Mouse (Mus musculus): ENCODE measurements around the gene Prelp. TPM values are rescaled to one million over a fixed set of nuclear protein-coding genes. Genes with fewer than 3 reads are reported as not detected.
A peak's percentile ranks its signal among the peaks of the same experiment; 100 is the strongest.

Gene Prelp
- polyA plus RNA-seq, 1 experiment from 2014 or later = 2.0 TPM

- H3K27ac ChIP-seq = no peak overlapping the region
- no peak for ATAC-seq (ENCODE audit: insufficient number of reproducible peaks, insufficient read depth, low FRiP score, low TSS enrichment, low read depth)
- H3K27me3 ChIP-seq = no peaks in the 10 kb centered on the region; the same call in 1 of the 2 replicates
- H3K36me3 ChIP-seq = no peaks in the 10 kb centered on the region
- WGBS = 60% methylated on average over 8 of the region's 8 CpGs
- H3K4me2 ChIP-seq = no peak overlapping the region
- no peaks in the 10 kb centered on the region for H3K9me3 ChIP-seq
- peaks cover 32% of the 10 kb centered on the region for H3K4me1 ChIP-seq (replicated peaks)
- H3K4me3 ChIP-seq (replicated peaks) = no peak overlapping the region
- no peak overlapping the region for H3K9ac ChIP-seq (replicated peaks)
These were observed 5.4 kb downstream of the Prelp start for GRCm38 (mm10) chr1:133915723-133916355.

DNA sequence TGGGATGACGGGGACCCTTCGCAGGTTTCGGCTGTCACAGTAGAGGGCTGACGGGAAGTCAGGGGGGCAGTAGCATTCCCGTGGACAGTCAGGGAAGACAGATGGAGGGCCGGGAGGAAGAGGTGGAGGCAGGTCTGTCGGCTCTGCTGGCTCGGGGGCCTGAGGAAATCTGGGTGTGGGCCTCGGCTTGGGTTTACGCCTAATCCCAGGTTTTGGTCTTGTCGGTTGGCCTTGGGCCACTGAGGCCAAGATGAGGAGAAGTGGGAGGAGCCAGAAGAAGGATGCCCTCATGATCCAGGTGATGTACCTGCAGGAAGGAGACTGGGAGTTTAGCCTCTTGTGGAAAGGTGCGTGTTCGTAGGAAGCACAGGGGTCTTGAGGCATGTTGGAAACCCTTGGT, 6.1 kb downstream of the Prelp start:
- H3K9ac ChIP-seq (replicated peaks) = no peak overlapping the region
- WGBS = 85% methylated on average over 13 of the region's 13 CpGs
- peaks cover 25% of the 10 kb centered on the region for H3K4me1 ChIP-seq (replicated peaks)
- H3K36me3 ChIP-seq = no peaks in the 10 kb centered on the region
- H3K9me3 ChIP-seq = no peaks in the 10 kb centered on the region
- no peak for ATAC-seq (ENCODE audit: insufficient number of reproducible peaks, insufficient read depth, low FRiP score, low TSS enrichment, low read depth)
- H3K27ac ChIP-seq = no peak overlapping the region
- H3K27me3 ChIP-seq = peaks cover 7% of the 10 kb centered on the region
- H3K4me2 ChIP-seq = no peak overlapping the region
- H3K4me3 ChIP-seq (replicated peaks) = no peak overlapping the region

- Histone ChIP-seq H3K9ac (replicated peaks) (no peak overlapping the region), H3K4me3 (replicated peaks) (no peak overlapping the region), H3K27ac (no peak overlapping the region), H3K4me2 (no peak overlapping the region), H3K27me3 (peaks cover 23% of the 10 kb centered on the region), H3K9me3 (no peaks in the 10 kb centered on the region), H3K4me1 (replicated peaks) (peaks cover 31% of the 10 kb centered on the region), H3K36me3 (no peaks in the 10 kb centered on the region)
- 80% methylated on average over 6 of the region's 6 CpGs for WGBS
- no peak for ATAC-seq (ENCODE audit: insufficient number of reproducible peaks, insufficient read depth, low FRiP score, low TSS enrichment, low read depth)
These were observed 8.2 kb downstream of the Prelp start for GRCm38 (mm10) chr1:133913018-133913417.

- H3K9ac ChIP-seq (replicated peaks) = no peak overlapping the region
- H3K4me3 ChIP-seq (replicated peaks) = no peak overlapping the region
- H3K9me3 ChIP-seq = no peaks in the 10 kb centered on the region
- no peak overlapping the region for H3K4me2 ChIP-seq
- peaks cover 37% of the 10 kb centered on the region for H3K4me1 ChIP-seq (replicated peaks)
- no peaks in the 10 kb centered on the region for H3K36me3 ChIP-seq
- no peak overlapping the region for H3K27ac ChIP-seq
- peaks cover 36% of the 10 kb centered on the region for H3K27me3 ChIP-seq
- no peak for ATAC-seq (ENCODE audit: insufficient number of reproducible peaks, insufficient read depth, low FRiP score, low TSS enrichment, low read depth)
- 29% methylated on average over 4 of the region's 4 CpGs for WGBS
These were observed 9.8 kb downstream of the Prelp start for GRCm38 (mm10) chr1:133911456-133911855.

DNA sequence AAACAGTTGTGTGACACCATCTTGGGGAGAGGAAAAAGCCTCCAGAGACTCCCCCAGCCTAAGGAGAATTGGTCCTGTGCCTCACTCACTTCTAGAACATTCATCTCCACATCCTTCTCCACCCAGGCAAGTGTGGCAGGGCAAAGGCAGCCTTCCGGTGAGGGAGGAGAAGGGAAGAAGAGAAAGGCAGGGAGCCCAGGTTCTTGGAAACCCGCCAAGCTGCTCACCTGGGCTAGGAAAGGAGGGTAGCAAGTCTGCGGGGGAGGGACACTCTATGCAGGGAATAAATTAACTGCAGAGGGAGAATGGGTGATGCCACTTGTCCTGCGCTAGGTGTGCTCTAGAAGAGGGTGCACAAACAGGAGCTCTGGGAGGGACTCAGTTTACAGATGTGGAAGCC, 10.2 kb downstream of the Prelp start:
- Histone ChIP-seq H3K27me3 (peaks cover 40% of the 10 kb centered on the region), H3K4me3 (replicated peaks) (no peak overlapping the region), H3K4me1 (replicated peaks) (peaks cover 38% of the 10 kb centered on the region), H3K36me3 (no peaks in the 10 kb centered on the region), H3K9me3 (no peaks in the 10 kb centered on the region), H3K9ac (replicated peaks) (no peak overlapping the region), H3K4me2 (no peak overlapping the region), H3K27ac (no peak overlapping the region)
- whole genome bisulfite sequencing = 58% methylated on average over 4 of the region's 4 CpGs
- ATAC-seq (ENCODE audit: insufficient number of reproducible peaks, insufficient read depth, low FRiP score, low TSS enrichment, low read depth) = no peak

DNA sequence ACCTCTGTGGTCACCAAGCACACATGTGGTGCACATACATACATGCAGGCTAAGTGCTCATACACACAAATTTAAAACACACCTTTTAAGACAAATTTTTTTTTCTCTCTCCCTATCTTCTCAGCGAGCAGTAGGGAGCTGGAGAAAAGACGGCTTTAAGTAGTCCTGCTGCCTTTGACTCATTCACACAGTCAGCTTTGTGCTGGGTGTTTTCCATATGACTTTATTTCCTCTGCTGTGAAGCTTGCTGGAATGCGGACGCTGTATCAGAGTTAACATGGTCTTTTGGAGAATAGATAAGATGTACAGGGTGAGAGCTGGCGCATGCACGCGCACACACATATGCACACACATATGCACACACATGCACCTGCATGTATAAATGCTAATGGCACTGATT, 11.1 kb downstream of the Prelp start:
- peaks cover 36% of the 10 kb centered on the region for H3K4me1 ChIP-seq (replicated peaks)
- H3K27ac ChIP-seq = no peak overlapping the region
- H3K9ac ChIP-seq (replicated peaks) = no peak overlapping the region
- no peak overlapping the region for H3K4me3 ChIP-seq (replicated peaks)
- WGBS = 91% methylated on average over 7 of the region's 7 CpGs
- no peaks in the 10 kb centered on the region for H3K36me3 ChIP-seq
- H3K27me3 ChIP-seq = peaks cover 45% of the 10 kb centered on the region
- H3K4me2 ChIP-seq = no peak overlapping the region
- ATAC-seq (ENCODE audit: insufficient number of reproducible peaks, insufficient read depth, low FRiP score, low TSS enrichment, low read depth) = no peak
- no peaks in the 10 kb centered on the region for H3K9me3 ChIP-seq

DNA sequence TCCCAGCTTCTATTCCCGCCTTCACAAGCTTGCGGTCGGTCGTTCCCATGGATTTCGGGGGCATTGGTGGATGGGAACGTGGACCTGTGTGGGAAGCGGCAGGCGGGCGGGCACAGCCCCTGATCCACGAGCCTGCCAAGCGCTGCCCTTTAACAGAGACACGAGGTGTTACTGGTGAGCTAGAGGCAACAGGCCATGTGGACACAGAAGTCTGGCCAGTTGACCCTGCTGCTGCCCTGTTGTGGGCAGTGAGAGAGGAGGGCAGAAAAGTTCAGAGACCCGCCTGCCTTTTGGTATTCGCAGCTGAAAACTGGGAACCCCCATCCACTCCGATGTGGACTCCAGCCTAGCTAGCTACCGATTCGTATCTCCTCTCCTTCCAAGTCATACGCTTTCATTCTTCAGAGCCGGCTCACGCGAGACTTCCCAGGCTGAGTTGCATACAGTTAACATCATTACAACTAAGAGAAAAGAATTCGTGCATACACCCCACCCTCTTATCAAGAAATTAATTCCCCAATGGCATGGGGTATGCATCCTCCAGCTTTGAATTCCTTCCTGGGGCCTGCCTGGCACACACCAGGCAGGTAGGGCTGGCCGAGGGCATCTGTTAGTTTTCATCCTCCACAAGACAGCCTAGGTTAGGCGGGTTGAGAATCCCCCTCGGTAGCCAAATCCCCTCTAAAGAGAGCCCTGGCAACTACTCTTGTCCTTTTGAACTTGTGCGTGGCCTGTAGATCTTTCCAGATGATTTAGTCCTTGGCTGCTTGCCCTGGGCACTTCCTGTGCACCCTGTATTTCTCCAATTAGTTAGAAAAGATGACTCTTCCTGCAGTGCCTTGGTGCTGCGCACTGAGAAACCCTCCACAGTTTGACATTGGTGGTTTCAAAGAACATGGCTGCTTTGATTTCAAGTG, 12.3 kb downstream of the Prelp start:
- peak overlapping the region; percentile 62 for H3K9ac ChIP-seq (replicated peaks)
- peaks cover 36% of the 10 kb centered on the region for H3K4me1 ChIP-seq (replicated peaks)
- peak; percentile 10; the same call in 1 of the 2 replicates for ATAC-seq (ENCODE audit: insufficient number of reproducible peaks, insufficient read depth, low FRiP score, low TSS enrichment, low read depth)
- H3K4me2 ChIP-seq = peak overlapping the region; percentile 90
- peaks cover 53% of the 10 kb centered on the region for H3K27me3 ChIP-seq
- no peaks in the 10 kb centered on the region for H3K9me3 ChIP-seq
- no peaks in the 10 kb centered on the region for H3K36me3 ChIP-seq
- 10% methylated on average over 27 of the region's 27 CpGs for WGBS
- H3K27ac ChIP-seq = no peak overlapping the region
- peak overlapping the region; percentile 43 for H3K4me3 ChIP-seq (replicated peaks)

GRCm38 (mm10) chr1:133907949-133908658, 13.1 kb downstream of the Prelp start, which contains the start of gene Optc:
Gene Optc, minus strand, starts transcription at chr1:133907999.
- WGBS = 4% methylated on average over 28 of the region's 30 CpGs
- H3K9me3 ChIP-seq = no peaks in the 10 kb centered on the region
- H3K27me3 ChIP-seq = peaks cover 53% of the 10 kb centered on the region
- peak within 1 kb of the TSS; percentile 90 for H3K4me2 ChIP-seq
- peak within 1 kb of the TSS; percentile 62 for H3K9ac ChIP-seq (replicated peaks)
- H3K27ac ChIP-seq = 0 out of 2 replicates have a peak within 1 kb of the TSS, but pooled peaks have one; percentile 29
- peaks cover 36% of the 10 kb centered on the region for H3K4me1 ChIP-seq (replicated peaks)
- peak; percentile 49; the same call in 1 of the 2 replicates for ATAC-seq (ENCODE audit: insufficient number of reproducible peaks, insufficient read depth, low FRiP score, low TSS enrichment, low read depth)
- H3K4me3 ChIP-seq (replicated peaks) = peak within 1 kb of the TSS; percentile 43
- no peaks in the 10 kb centered on the region for H3K36me3 ChIP-seq

- no peak overlapping the region for H3K9ac ChIP-seq (replicated peaks)
- ATAC-seq (ENCODE audit: insufficient number of reproducible peaks, insufficient read depth, low FRiP score, low TSS enrichment, low read depth) = no peak
- 23% methylated on average over 12 of the region's 12 CpGs for WGBS
- H3K27me3 ChIP-seq = peaks cover 53% of the 10 kb centered on the region
- H3K4me3 ChIP-seq (replicated peaks) = no peak overlapping the region
- no peak overlapping the region; the same call in 1 of the 2 replicates for H3K4me2 ChIP-seq
- 0 out of 2 replicates have a peak overlapping the region, but pooled peaks have one; percentile 23 for H3K27ac ChIP-seq
- peaks cover 36% of the 10 kb centered on the region for H3K4me1 ChIP-seq (replicated peaks)
- H3K36me3 ChIP-seq = no peaks in the 10 kb centered on the region
- H3K9me3 ChIP-seq = no peaks in the 10 kb centered on the region
These were observed 14.8 kb downstream of the Prelp start for GRCm38 (mm10) chr1:133906420-133906819.

GRCm38 (mm10) chr1:133900825-133901224, 20.4 kb downstream of the Prelp start:
- H3K4me1 ChIP-seq (replicated peaks) = 0 out of 2 replicates have a peak, but pooled peaks cover 6% of the 10 kb centered on the region
- H3K9me3 ChIP-seq = no peaks in the 10 kb centered on the region
- ATAC-seq (ENCODE audit: insufficient number of reproducible peaks, insufficient read depth, low FRiP score, low TSS enrichment, low read depth) = no peak
- H3K9ac ChIP-seq (replicated peaks) = no peak overlapping the region
- peaks cover 12% of the 10 kb centered on the region for H3K27me3 ChIP-seq
- H3K36me3 ChIP-seq = no peaks in the 10 kb centered on the region
- H3K4me3 ChIP-seq (replicated peaks) = no peak overlapping the region
- no peak overlapping the region for H3K27ac ChIP-seq
- 76% methylated on average over 9 of the region's 9 CpGs for WGBS
- no peak overlapping the region for H3K4me2 ChIP-seq

Data from limb, embryonic 12.5 days (tissue).